In the genomic region with DNA sequence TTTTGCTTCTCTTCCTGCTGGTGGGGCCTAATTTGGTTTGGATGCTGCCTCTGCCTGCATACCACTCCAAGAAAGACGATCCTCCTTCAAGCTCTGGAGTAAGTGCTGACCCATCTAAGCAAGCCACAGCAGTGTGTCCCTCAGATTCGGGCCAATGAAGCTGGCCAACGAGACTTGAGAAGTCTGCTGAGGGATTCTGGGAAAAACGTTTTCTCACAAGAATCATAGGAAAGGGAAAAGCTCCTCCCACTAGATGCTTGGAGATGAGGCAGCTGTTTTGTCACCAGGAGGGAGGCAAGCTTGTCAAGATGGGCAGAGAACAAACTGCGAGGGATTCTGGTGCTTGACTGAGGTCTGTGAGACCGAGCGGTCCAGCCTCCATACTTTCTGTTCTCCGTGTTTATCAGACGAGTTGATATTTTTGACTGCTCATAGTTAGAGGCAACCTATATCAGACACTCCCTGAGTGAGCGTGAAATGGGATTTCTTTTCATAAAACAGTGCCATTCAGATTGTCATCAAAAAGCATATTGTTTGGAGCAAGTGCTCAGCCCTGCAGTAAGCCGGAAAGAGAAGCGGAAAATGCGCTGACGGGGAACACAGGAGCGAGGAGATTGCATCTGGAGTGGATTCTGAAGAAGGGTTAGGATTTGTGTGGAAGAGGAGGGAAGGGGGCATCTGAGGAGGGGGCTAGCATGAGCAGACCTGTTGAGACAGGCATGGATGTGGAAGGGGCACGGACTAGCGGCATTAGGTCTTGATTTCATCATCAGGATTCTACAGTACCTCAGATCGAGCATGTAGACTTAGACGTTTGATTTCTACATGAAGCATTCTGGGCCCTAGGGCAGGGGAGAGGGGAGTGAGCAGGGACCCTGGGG, we compare ENCODE assay signal across 9 mouse cellular contexts. TPM values are rescaled to one million over a fixed set of nuclear protein-coding genes. Genes with fewer than 3 reads are reported as not detected.
DNase-seq lines count a peak whose midpoint lies in the region; ATAC-seq lines count a peak whose summit lies in the region.
"Had no signal": no experiment of that assay in that cellular context is flagged by ENCODE, and none has a peak within 500 bp of the region (broad histone marks: within the 10 kb centered on the region; RNA-seq: fewer than 3 reads in every experiment).

No protein-coding gene starts in this region.

- peak overlapping the region; percentile 31 for H3K4me2 ChIP-seq in midbrain, embryonic 14.5 days (ENCODE audit: low read length)

- WGBS in midbrain, embryonic 14.5 days, result 25% methylated on average over 19 of the region's 19 CpGs

- no peak overlapping the region for H3K9ac ChIP-seq in midbrain, embryonic 14.5 days (replicated peaks; ENCODE audit: low read length)

- no peaks in the 10 kb centered on the region for H3K27me3 ChIP-seq in midbrain, embryonic 14.5 days (ENCODE audit: control insufficient read depth, insufficient read depth, low read length)

- peak overlapping the region; percentile 55 for H3K27ac ChIP-seq in midbrain, embryonic 14.5 days (replicated peaks; ENCODE audit: low read depth, low read length)

- H3K9me3 ChIP-seq in midbrain, embryonic 14.5 days (ENCODE audit: control insufficient read depth, low read length), result no peaks in the 10 kb centered on the region

- H3K36me3 ChIP-seq in midbrain, embryonic 14.5 days (ENCODE audit: control insufficient read depth, insufficient read depth, low read length), result no peaks in the 10 kb centered on the region

- H3K4me3 ChIP-seq in midbrain, embryonic 14.5 days (replicated peaks; ENCODE audit: low read depth, low read length), result no peak overlapping the region
- H3K4me3 ChIP-seq: myocyte had no signal

- peak; percentile 72 for DNase-seq in gastrocnemius, adult 18-20 months (ENCODE audit: low spot score)
- no peak for DNase-seq in gastrocnemius, postnatal 10 days
- peak; percentile 62 to 72 for DNase-seq in gastrocnemius, adult 8-10 months (ENCODE audit: low spot score in 2 of 2)
- peak; percentile 50 for DNase-seq in heart, postnatal 4 days
- DNase-seq in midbrain, embryonic 14.5 days, result peak; percentile 60
- no peak for DNase-seq in thymus, postnatal 4 days
- DNase-seq in frontal cortex, postnatal 10 days (ENCODE audit: low spot score in 2 of 2), result no peak
- no peak for DNase-seq in adrenal gland, postnatal 14 days

- peak; percentile 37; the same call in 1 of the 2 replicates for ATAC-seq in midbrain, embryonic 14.5 days (ENCODE audit: low FRiP score, low TSS enrichment)

- H3K4me1 ChIP-seq in midbrain, embryonic 14.5 days (ENCODE audit: control insufficient read depth, insufficient read depth, low read length), result peaks cover 90% of the 10 kb centered on the region

RNA-seq across cellular contexts. Expression of a gene that starts 17.0 kb away (rescaled TPM):
- total RNA-seq in gastrocnemius, adult 18-20 months (2021), result 1 to 10 TPM; 2.9 to 3.7 TPM
- total RNA-seq in gastrocnemius, postnatal 10 days (2021), result 10 to 100 TPM; 15.6 to 20.5 TPM
- 1 to 10 TPM; 3.1 to 4.4 (median 3.4) TPM for total RNA-seq in gastrocnemius, adult 8-10 months (2022)
- 10 to 100 TPM; 26.9 to 29.8 TPM for total RNA-seq in heart, postnatal 4 days (2021)
- polyA plus RNA-seq in midbrain, embryonic 14.5 days (2014; fragmentation: Nextera tagmentation; extraction: Ambion mirVana), result 62.0 and 77.8 TPM in 2 replicates
- total RNA-seq in adrenal gland, postnatal 14 days (2021), result 5.1 and 6.6 TPM in 2 replicates

Comparison
In these comparisons a context has a peak if more than half of its experiments do, and no peak if none do; other contexts are left out.
1. DNase-seq: peak in gastrocnemius, adult 18-20 months (single experiment), gastrocnemius, adult 8-10 months (2 of 2), heart, postnatal 4 days (single experiment) and midbrain, embryonic 14.5 days (single experiment); none in gastrocnemius, postnatal 10 days (single experiment), thymus, postnatal 4 days (single experiment), frontal cortex, postnatal 10 days (0 of 2) and adrenal gland, postnatal 14 days (single experiment).